Mouse (Mus musculus): Measurements from ENCODE around the gene Tvp23b. TPM values are rescaled to one million over a fixed set of nuclear protein-coding genes. Genes with fewer than 3 reads are reported as not detected.

Tvp23b gene
- 10 to 100 TPM; 28.9 to 30.2 TPM for total RNA-seq (2021)

DNA sequence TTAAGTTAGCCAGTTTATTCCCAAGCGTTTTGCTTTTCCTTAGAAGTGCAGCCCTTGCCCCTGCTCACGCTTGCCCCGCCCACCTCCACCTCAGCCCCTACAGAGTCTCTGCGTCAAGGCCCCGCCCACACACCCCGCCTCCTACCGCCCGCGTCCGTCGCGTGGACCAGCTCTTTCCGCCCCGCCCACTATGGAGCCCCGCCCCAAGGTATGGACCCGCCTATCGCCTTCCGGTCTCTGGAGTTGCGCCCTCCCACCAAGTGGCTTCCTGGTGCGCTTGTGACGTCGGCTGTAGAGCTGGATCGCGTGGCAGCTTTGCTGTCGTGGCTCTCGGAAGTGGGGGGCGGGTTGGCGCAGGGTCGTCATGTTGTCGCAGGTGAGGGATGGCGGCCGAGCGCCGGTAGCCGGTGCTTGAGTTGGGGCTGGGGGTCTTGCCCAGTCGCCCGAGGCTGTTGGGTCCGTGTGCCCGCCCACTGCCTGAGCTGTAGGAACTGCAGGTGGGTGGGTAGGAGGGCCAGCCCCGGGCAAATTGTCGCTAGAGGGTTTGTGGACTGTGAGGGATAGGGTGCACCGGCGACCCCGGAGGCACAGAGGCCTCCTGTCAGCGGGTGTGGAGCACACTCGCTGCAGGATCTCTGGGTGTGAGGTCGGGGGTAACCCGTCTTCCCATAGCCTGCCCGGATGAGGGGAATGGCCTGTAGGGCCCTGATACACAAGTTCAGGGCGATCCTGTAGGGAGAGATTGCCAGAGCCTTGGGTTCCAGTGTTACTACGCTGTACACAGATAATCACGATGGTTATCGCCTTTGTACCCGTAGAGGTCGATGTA, at the start of gene Tvp23b:
Gene Tvp23b (plus strand): TSS at position 236 of the 829 bp plus-strand sequence.
- DNase-seq (ENCODE audit: extremely low spot score in 1 of 2, low spot score in 1 of 2): peak; percentile 89 to 95

- no peak for DNase-seq (ENCODE audit: extremely low spot score in 1 of 2, low spot score in 1 of 2)
Observed at GRCm38 (mm10) chr11:62830387-62830786, 48.9 kb upstream of the Tvp23b start.

DNA sequence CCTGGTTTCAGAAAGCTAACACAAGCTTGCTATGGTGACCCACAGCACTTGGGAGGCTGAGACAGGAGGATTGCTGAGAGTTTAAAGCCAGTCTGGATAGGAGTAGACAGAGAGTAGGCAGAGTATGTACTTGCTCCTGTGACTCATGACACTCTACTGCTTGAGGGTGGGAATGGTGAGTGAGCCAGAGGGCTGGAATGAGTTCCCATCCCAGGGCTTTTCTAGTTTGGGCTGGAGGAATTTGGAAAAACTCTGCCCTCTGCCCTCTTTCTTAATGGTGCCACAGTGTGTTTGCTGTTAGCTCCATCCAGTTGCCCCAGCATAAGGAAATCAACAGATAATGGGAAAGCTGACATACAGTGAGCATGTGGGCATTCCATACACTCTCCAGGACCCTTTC, 47.3 kb upstream of the Tvp23b start:
- DNase-seq (ENCODE audit: extremely low spot score in 1 of 2, low spot score in 1 of 2): no peak

DNA sequence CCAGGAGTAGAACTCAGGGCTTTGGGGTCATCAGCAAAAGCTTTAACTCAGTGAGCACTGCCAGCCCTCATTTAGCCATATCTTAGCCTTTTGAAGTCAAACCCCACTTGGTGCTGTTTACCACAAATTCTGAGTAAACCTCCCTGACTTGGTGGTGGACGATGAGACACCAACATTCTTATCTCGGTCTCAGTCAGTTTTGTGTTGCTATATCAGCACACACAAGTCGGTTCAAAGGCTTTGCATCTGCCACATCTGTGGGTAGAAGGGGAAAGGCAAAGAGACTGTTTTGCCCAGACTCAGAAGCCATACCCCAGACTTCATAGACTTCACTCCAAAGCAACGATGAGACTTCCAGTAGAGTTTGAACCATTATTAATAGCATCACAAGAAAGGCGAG, 34.7 kb upstream of the Tvp23b start:
- no peak for DNase-seq (ENCODE audit: extremely low spot score in 1 of 2, low spot score in 1 of 2)

DNA sequence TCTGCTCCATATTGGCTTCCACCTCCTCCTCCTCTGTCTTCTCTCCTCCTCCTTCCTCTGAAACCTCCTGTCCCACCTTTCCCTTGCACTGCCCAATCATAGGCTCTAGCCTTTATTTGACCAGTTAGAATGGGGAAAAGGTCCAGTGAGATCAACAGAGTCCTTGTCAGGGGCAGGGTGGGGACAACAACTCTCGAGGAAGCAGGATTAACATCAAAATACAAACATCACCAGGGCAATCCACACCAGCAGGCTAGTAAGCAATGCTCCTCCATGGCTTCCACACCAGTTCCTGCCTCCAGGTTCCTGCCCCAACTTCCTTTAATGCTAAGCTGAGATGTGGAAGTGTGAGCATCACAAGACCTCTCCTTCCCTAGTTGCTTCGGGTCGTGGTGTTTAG, 33.5 kb upstream of the Tvp23b start:
- DNase-seq (ENCODE audit: extremely low spot score in 1 of 2, low spot score in 1 of 2): no peak

DNA sequence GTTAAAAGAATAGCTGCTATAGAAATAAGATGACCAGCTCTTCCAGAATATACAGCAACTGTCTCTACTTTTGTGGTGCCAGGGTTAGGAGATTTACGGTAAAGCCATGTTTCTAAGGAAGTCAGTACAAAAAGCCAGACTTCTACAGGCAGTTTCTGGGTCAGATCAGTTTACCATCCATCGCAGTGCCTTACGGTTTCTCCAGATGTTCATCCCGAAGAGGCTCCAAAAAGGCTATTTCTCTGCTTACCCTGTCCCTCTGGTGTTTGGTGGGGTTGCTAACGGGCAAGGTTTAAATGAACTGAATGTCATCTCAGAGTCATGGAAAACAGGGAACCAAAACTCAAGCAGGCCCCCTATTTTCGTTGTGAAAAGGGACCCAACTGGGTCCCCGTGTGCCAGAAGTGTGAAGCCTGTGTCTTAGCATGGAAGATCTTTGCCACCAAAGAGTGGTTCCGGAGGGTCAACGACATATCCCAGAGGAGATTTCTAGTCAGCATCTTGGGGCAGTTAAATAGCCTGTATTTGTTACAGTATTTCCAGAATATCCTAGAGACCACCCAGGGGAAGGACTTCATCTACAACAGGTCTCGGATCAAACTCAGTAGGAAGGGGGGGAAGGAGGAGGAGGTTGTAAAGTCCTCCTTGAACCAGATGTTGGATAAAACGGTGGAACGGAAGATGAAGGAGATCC, 32.1 kb upstream of the Tvp23b start, which contains the start of gene Fbxw10:
Gene Fbxw10 (plus strand): TSS at position 109 of the 694 bp plus-strand sequence.
- peak in 1 of 2 experiments; percentile 8 for DNase-seq (ENCODE audit: extremely low spot score in 1 of 2, low spot score in 1 of 2)

DNA sequence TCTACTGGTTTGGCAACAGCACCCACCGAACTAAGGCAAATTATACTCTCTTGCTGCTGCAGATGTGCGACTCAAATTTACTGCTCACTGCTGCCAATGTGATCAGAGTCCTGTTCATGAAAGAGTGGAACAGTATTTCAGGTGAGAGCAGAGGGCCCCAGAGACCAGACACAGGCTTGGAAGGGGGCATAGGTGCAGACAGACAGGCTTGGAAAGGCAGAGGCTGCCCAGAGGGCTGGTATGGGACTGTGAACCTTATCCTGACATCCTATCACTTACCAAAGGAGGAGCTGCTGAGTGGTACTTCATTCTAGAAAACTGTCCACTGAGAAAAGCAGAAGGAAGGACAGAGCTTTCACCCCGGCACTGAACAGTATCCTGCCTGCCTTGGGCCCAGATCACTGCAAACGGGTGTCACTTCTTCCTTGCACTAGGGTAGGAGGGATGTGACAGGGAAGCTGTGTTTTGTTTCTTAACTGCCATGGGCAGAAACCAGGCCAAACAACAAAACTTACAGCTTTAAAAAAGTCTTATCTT, 31.5 kb upstream of the Tvp23b start:
- no peak for DNase-seq (ENCODE audit: extremely low spot score in 1 of 2, low spot score in 1 of 2)

DNA sequence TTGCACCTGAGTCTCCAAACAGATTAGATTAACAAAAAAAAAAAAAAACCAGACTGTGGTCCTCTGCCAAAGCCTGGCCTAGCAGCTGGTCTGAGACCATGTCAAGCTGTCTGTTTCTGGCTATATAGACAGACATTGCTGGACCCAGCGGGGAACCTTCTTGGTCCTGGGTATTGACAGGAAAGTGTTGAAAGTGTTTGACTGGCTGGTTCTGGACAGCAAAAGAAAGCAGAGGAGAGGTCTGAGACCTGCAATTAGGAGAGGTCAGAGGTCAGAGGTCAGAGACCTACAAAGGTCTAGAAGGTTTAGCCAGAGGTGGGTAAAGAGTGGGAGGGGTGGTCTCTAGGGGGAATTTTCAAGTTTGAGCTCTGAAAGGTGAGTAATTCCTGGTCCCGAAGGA, 31.0 kb upstream of the Tvp23b start:
- DNase-seq (ENCODE audit: extremely low spot score in 1 of 2, low spot score in 1 of 2): no peak

- no peak for DNase-seq (ENCODE audit: extremely low spot score in 1 of 2, low spot score in 1 of 2)
Observed at GRCm38 (mm10) chr11:62851199-62851598, 28.1 kb upstream of the Tvp23b start.

DNA sequence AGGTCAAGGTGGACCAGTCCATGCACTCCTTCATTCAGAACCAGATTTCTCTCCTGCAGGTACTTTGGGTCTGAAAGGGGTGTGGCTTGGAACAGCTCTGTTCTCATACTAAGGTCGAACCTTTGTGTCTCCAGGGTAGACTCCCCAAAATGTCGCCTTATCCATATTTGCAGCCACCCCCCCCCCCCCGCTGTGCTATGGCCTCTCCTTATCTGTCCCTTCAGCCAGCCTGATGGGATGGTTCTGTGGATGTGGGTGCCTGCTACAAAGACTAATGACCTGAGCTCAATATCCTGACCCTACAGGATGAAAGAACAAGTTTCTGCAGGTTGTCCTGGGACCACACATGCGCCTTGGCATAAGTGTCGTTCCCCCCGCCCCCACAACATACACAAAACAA, 25.9 kb upstream of the Tvp23b start:
- DNase-seq (ENCODE audit: extremely low spot score in 1 of 2, low spot score in 1 of 2): no peak

DNA sequence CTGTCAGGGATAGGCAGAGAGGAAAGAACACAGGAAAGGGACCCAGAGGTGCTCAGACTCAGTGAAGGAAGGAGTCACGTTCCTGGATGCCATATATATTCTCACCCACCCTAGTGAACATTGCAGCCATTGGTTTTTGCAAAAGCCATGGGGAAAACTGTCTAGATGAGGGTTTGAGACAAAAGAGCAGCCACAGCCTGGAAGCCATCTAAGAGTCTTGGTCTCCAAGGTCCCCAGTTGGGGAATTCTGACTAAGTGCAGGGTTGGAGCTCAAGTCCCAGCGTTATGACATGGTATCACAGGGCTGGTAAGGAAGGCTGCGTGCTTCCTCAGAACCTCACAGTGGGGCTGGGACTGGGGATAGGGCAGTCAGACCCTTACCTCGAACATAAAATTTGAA, 13.7 kb upstream of the Tvp23b start:
- DNase-seq (ENCODE audit: extremely low spot score in 1 of 2, low spot score in 1 of 2): no peak

- DNase-seq (ENCODE audit: extremely low spot score in 1 of 2, low spot score in 1 of 2): no peak
Observed at GRCm38 (mm10) chr11:62866685-62867084, 12.6 kb upstream of the Tvp23b start.

GRCm38 (mm10) chr11:62869201-62869600, 10.1 kb upstream of the Tvp23b start:
- DNase-seq (ENCODE audit: extremely low spot score in 1 of 2, low spot score in 1 of 2): no peak

DNA sequence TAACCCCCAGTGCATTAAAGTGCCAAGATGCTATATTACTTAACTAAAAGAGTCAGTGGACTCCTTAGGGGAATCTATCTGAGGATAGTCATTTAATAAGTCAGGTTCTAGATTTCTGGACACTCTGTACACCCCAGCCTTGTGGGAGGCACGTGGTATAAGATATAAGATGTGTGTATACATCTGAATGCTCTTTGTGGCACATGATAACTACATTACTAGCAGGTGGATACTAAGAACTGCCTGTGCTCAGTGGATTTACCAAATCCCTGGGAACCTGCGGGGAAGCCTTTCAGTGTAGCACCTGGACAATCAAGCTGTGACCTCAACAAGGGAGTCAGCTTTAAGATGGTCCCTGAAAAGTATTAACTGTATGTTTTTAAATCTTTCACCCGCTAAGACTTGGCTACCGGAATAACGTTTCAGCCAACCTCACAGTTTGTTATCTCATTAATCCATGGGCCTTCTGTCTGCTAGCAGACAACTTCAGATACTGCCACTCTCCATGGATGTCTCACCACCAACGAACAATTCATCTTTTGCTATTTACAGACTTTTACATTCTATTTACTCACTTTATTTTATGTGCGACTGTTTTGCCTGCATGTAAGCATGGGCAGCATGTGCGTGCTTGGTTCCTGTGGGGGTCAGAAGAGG, 9.4 kb upstream of the Tvp23b start:
- no peak for DNase-seq (ENCODE audit: extremely low spot score in 1 of 2, low spot score in 1 of 2)

- DNase-seq (ENCODE audit: extremely low spot score in 1 of 2, low spot score in 1 of 2): no peak
Observed at GRCm38 (mm10) chr11:62873479-62873878, 5.8 kb upstream of the Tvp23b start.

DNA sequence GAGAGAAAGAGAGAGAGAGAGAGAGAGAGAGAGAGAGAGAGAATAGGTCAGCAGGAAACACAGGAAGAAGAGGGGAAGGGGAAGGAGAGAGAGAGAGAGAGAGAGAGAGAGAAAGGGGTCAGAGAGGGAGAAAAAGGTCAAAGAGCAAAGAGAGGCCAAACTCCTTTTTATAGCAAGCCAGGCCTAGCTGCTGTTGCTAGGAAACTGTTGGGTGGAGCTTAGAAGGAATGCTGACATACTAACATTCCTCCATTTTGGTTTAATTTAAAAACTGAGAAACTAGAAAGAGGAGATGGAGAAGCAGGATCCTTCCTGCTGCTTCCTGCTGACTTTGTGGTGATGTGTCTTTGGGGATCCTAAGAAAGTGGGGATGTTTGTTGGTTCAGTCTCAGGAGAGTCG, 3.6 kb upstream of the Tvp23b start:
- no peak for DNase-seq (ENCODE audit: extremely low spot score in 1 of 2, low spot score in 1 of 2)

- no peak for DNase-seq (ENCODE audit: extremely low spot score in 1 of 2, low spot score in 1 of 2)
Observed at GRCm38 (mm10) chr11:62876445-62876844, 2.8 kb upstream of the Tvp23b start.

DNA sequence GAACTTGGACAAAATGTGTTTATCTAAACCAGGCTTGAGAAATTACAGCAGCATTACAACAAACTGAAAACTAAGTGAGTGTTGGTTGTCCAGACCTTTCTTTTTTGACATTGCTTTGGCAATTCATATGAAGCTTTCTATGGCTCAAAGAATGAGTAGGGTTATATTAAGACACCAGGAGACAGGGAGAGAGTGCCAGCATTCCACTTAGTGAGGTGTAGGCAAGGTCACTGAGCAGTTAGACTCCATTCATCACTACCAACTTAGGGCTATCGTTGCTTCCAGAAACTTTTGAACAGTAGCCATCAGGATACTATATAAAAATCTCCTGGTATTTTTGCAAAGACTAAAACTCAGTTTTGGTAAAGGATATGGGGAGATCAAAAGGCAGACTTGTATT, 1.9 kb upstream of the Tvp23b start:
- no peak for DNase-seq (ENCODE audit: extremely low spot score in 1 of 2, low spot score in 1 of 2)

DNA sequence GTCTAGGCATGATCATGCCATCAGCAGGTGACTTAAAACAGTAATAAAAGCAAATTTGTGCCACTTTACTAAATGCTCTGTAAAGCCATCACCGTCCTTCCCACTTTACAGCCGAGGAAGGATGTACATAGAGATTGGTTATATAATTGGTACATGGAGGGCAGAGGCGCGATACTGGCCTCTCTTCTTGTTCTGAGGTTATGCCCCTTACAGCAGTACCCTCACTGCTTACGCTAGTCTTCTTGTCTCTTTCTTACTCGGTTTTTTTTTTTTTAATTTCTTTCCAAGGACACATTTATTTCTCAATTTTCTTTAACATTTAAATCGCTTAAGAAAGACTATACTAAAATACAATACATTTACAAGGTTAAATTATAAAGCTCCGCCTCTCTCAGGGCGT, 527 bp upstream of the Tvp23b start:
- no peak for DNase-seq (ENCODE audit: extremely low spot score in 1 of 2, low spot score in 1 of 2)

GRCm38 (mm10) chr11:62883407-62883806, 4.2 kb downstream of the Tvp23b start:
- DNase-seq (ENCODE audit: extremely low spot score in 1 of 2, low spot score in 1 of 2): no peak

DNA sequence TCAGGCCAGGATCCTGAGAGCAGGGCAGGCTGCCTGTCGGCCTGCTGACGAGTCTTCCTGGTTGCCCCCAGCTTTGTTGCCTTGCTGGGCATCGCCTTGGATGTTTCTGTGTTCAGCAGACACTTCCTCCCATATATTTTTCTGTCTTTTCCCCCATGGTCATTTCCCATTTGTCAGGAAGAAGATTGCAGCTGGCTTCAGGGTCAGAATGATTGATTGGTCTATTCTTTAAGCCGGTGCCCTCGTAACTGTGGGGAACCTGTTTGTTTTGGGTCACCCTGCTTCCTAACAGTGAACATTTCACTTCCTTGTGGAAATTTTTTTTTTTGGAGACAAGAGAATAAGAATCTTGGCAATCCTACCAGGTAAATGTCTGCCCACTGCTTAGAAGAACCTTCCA, 6.1 kb downstream of the Tvp23b start:
- DNase-seq (ENCODE audit: extremely low spot score in 1 of 2, low spot score in 1 of 2): no peak
